Mouse (Mus musculus) adrenal gland, postnatal 10 days (tissue): ENCODE measurements at regions not wholly inside any gene's neighbourhood (a gene's known extent, or its start where the extent isn't known, plus 50 kb on each side); places are given as distances from the start of the nearest gene placed in this dataset.
A peak's percentile ranks its signal among the peaks of the same experiment; 100 is the strongest.

ENCODE experiments used
- DNase-seq: peaks from one replicate; pipeline ENCODE4 v3.0.0; 2021; ENCODE audit warnings: mixed read lengths

DNA sequence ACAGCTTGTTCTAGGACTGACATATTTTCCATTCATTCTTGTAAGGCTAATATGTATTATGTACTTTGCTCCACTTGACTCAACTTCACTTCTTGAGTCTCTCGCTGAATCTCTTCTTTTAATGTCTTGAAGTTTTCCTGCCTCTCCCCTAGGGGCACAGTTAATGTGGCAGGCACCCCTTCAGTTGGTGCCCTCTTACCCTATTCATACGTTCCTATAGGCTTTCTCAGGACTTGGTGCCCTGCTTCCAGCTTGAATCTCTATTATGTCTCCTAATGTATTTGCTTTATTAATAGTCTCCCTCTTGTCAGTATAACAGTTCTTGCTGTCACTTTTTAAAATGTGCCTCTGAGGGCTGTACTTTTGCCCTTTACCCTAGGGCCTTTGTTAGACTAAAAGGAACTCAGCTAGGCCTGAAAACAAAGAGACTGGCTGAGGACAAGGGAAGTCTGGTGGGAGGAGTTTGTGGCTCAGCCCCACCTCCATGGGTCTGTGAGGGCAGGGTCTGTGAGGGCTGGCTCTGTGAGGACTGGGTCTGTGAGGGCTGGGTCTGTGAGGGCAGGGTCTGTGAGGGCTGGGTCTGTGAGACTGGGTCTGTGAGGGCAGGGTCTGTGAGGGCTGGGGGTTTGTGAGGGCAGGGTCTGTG is 362.9 kb upstream of the Nr5a2 start:
- DNase-seq = no peak

GRCm38 (mm10) chr1:137302757-137303422 is 342.6 kb upstream of the Nr5a2 start:
- DNase-seq = no peak

DNA sequence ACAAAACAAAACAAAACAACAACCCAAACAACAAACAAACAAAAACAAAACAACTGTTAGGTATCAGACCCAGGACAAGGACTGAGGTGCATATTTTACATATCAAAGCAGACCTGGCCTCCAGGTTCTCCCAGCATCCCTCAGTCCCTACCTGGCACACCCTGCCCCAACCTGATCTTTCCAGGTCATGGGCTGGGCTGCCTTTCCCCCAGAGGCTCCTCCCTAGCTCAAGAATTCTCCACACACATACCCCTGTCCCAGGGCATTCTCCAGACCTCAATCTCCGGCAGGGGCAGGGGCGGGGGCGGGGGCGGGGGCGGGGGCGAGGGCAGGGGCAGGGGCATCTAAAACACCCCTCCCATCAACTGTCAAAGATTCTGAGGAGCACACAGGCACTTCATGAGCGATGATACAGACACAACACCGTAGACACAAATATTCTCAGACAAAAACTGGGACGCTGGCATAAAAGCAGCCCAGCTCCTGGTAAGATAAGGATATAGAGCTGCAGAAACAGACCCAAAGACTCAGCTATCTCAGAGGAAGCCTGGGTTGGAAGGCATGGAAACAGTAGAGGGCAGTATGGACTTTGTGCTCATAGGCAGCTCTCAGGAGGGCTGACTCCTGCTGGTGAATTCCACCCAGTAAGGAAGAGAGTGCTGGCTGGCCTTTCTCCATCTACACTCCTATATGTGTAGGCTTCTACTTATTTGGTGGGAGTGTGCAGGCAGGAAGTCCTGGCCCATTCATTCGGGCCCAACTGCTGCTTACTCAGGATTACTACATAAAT is 337.7 kb upstream of the Nr5a2 start:
- DNase-seq = no peak

GRCm38 (mm10) chr1:137289456-137289855 is 329.2 kb upstream of the Nr5a2 start:
- no peak for DNase-seq

GRCm38 (mm10) chr1:137283291-137283690 is 323.0 kb upstream of the Nr5a2 start:
- no peak for DNase-seq

DNA sequence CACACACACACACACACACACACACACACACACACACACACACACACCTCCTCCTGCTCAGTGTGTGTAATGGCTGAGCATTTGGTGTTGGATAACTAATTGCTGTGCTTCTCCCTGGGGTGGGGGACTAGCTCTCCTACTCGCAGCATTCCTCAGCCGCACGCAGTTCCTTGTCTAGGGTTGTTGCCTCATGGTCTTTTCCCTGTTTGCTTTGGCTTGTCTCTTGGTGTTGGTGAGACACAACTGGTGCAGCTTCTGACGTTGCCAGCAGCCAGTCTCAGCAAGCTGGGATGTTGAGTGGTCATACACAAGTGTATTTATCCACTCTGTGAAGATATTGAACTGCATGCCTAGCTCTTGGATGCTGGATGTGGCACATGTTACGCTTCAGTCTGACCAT is 322.2 kb upstream of the Nr5a2 start:
- no peak for DNase-seq

DNA sequence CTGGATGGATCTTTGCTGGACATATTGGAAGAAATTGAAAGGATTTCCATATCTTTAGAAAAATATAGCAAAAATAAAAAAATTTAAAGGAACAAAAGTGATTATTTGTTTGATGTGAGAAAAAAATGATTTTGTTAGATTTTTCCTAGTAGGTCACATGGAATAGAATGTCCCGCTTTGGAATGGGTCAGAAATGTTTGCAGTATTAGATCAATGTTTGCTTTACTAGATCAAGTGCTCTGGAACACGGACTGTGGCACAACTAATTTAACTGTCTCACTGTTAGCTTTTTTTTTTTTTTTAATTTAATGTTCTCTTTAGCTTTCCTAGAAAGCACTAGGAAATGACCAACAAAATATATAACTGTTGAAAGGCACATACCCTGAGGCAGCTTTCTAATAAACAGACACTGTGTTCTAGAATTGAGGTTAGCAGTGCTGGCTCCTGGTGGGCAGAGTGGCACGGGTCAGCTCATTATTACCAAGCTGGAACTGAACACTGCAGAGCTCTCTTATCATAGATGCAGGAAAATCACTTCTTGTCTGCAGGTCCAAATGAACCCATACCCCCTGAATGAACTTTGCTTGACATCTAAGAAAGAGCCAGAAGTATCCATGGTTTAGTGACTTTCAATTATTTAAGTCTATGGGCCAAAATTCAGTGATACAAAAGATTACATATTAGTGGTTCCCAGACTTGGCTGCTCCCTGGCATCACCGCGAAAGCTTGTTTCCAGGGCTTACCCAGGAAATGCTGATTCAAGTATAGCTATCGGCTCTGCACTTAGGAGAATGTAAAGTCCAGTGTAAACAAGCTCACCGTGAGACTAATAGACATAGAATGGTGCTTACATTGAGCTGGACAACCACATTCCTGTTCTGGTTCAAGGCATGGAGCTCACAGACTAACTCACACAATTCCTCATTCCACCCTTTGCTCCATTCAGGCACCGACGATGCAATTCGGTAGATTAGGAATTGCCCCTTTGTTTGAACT is 320.4 kb upstream of the Nr5a2 start:
- DNase-seq = no peak

DNA sequence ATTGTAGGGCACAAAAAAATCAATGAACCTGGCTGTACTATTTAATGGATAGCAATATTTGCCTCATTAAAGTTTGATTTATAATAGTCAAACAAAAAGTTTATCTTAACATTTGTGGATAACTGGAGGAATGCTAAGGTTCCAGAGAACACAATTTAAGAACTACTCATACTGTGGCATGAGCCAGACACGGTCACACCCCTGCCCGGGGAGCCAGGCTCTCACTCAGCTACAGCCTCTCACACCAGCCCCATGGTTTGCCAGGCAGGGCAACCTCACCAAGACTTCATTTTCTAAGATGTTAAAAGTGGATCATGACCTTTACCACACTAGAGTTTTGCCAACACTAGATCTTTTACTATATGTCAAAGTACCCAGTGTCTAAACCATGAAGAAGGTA is 319.7 kb upstream of the Nr5a2 start:
- no peak for DNase-seq

GRCm38 (mm10) chr1:137270659-137271612 is 310.7 kb upstream of the Nr5a2 start:
- DNase-seq = no peak

- DNase-seq = no peak
These were observed 302.6 kb upstream of the Nr5a2 start for GRCm38 (mm10) chr1:137262806-137263370.

DNA sequence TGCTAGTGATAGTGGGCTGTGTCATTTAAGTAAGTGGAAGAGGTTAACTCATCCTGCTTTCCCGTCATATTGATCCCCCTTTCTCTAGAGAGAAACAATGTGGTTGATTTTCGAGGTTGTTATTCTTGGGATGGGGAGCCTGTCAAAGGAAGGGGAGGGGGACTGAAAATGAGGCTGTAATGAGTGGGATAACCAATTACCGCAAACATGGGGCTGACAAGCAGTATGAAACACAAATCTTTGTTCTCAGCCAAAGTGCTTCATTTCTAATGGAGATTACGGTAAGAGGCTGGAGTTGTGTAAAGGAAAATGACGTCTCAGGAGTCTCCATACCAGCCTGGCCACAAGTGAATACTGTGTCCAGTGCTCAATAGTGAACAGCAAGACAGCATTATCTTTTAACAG is 301.9 kb upstream of the Nr5a2 start:
- DNase-seq = no peak

- DNase-seq = no peak
These were observed 296.0 kb upstream of the Nr5a2 start for GRCm38 (mm10) chr1:137256294-137256693.

GRCm38 (mm10) chr1:137255041-137255440 is 294.8 kb upstream of the Nr5a2 start:
- DNase-seq = no peak

DNA sequence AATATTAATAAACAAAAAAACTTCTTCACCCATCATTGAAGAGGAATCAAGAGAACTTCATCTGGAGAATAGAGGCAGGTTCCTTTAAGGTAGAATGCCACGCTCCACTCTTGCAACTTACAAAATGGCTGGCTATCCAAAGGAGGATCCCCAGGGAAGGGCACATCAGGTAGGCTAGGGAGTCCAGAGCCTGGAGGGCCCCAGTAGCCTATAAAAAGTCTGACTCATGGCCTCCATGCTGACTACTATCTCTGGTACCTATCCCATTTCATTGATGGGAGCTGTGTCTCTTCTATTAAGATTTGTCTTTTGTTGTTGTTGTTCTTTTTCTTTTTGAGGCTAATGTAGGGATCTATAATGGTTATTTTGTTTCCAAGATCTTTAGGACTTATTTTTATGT is 294.4 kb upstream of the Nr5a2 start:
- DNase-seq = no peak

DNA sequence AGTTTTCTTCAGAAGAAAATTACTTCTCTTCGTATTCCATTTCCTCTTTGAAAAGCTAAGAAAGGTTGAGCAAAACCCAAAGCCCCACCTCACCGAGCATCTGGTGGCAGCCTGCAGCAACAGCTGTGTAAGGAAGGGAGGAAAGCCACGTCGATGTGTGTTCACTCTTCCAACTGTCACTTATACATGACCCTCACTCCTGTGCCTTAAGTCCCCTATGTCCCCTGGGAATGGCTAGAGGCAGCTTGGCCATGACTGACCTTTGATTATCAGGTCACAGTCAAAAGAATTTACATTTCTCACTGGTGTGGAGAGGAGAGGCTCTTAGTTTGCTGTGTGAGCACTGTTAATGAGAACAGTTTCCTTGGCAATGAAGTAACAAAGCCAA is 266.8 kb upstream of the Nr5a2 start:
- DNase-seq = no peak

GRCm38 (mm10) chr1:137226479-137227097 is 266.3 kb upstream of the Nr5a2 start:
- no peak for DNase-seq

- DNase-seq = peak; percentile 23
These were observed 265.2 kb upstream of the Nr5a2 start for GRCm38 (mm10) chr1:137225418-137225817.

DNA sequence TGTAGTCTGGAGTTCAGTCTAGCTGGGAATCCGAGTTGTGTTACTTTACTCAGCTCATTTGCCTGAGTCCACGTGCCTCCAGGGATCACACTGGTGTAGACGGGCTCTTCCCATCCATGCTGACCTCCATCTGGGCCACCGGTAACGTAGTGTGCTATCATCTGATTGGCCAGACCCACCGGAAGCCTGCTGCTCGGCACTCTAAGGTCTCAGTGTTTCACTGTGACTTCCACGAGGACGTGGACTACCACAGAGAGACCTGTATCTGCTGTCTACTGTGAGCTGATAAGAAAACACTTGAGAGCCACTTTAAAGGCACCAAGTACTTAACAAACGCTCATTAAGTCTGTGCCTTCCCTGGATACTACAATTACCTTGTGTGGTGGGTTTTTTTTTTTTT is 262.8 kb upstream of the Nr5a2 start:
- no peak for DNase-seq

GRCm38 (mm10) chr1:137221087-137222057 is 261.1 kb upstream of the Nr5a2 start:
- peak; percentile 10 for DNase-seq
